Mouse (Mus musculus): ENCODE results near the gene Gcsh. TPM values are rescaled to one million over a fixed set of nuclear protein-coding genes. Genes with fewer than 3 reads are reported as not detected.
A peak's percentile ranks its signal among the peaks of the same experiment; 100 is the strongest.

Gene Gcsh
- total RNA-seq, 2 experiments from 2014 or later: 44.7 to 52.5 TPM

GRCm38 (mm10) chr8:116978052-116978451 is 15.3 kb downstream of the Gcsh start:
- DNase-seq: no peak

- DNase-seq: no peak
Observed at GRCm38 (mm10) chr8:116975606-116976005, 17.7 kb downstream of the Gcsh start.

GRCm38 (mm10) chr8:116975066-116975465 is 18.3 kb downstream of the Gcsh start:
- DNase-seq: no peak

GRCm38 (mm10) chr8:116969531-116969930 is 23.8 kb downstream of the Gcsh start:
- DNase-seq: no peak

- DNase-seq: no peak
Observed at GRCm38 (mm10) chr8:116954415-116954814, 38.9 kb downstream of the Gcsh start.

GRCm38 (mm10) chr8:116952428-116952827 is 40.9 kb downstream of the Gcsh start:
- DNase-seq: no peak

GRCm38 (mm10) chr8:116951778-116952177 is 41.6 kb downstream of the Gcsh start:
- DNase-seq: no peak

GRCm38 (mm10) chr8:116951369-116951768 is 42.0 kb downstream of the Gcsh start:
- DNase-seq: no peak

- DNase-seq: no peak
Observed at GRCm38 (mm10) chr8:116947589-116947988, 45.7 kb downstream of the Gcsh start.

GRCm38 (mm10) chr8:116946851-116947250 is 46.5 kb downstream of the Gcsh start:
- no peak for DNase-seq

- no peak for DNase-seq
Observed at GRCm38 (mm10) chr8:116946268-116946838, 47.0 kb downstream of the Gcsh start.

GRCm38 (mm10) chr8:116945169-116945910 is 48.0 kb downstream of the Gcsh start:
- no peak for DNase-seq

- no peak for DNase-seq
Observed at GRCm38 (mm10) chr8:116944385-116944696, 49.0 kb downstream of the Gcsh start.

- peak; percentile 14 for DNase-seq
Observed at GRCm38 (mm10) chr8:116943555-116944384, 49.6 kb downstream of the Gcsh start.

- DNase-seq: peak; percentile 91
Observed at GRCm38 (mm10) chr8:116943161-116943554, 50.2 kb downstream of the Gcsh start, which contains the start of gene Atmin. Gene Atmin, plus strand, starts transcription at chr8:116943393.

GRCm38 (mm10) chr8:116942284-116943058 is 50.9 kb downstream of the Gcsh start:
- DNase-seq: no peak

- no peak for DNase-seq
Observed at GRCm38 (mm10) chr8:116935506-116935905, 57.8 kb downstream of the Gcsh start.

GRCm38 (mm10) chr8:116934976-116935375 is 58.4 kb downstream of the Gcsh start:
- no peak for DNase-seq
